Mouse (Mus musculus) heart, embryonic 15.5 days (tissue): ENCODE measurements around the gene Alx3. TPM values are rescaled to one million over a fixed set of nuclear protein-coding genes. Genes with fewer than 3 reads are reported as not detected.
A peak's percentile ranks its signal among the peaks of the same experiment; 100 is the strongest.

Experiments
- ATAC-seq: fragments of 200-750 bp; cut with Nextera tagmentation; replicated peaks from 2 replicates; pipeline ENCODE4 v1.8.0; 2017; ENCODE audit warnings: low read depth, moderate TSS enrichment; ENCODE audit not compliant: insufficient number of reproducible peaks, insufficient read depth, low FRiP score
- H3K27ac ChIP-seq: fragments of 300-500 bp; sonication (generic); 2 replicates; pipeline ENCODE4 v1.5.1; 2015; ENCODE audit warnings: mild to moderate bottlenecking, inconsistent platforms
- H3K27me3 ChIP-seq: fragments of 300-500 bp; sonication (generic); 2 replicates; pipeline ENCODE4 v1.6.1; 2015; ENCODE audit warnings: inconsistent platforms
- H3K36me3 ChIP-seq: fragments of 300-500 bp; sonication (generic); 2 replicates; pipeline ENCODE4 v1.6.1; 2015; ENCODE audit warnings: mild to moderate bottlenecking, inconsistent platforms
- H3K4me1 ChIP-seq: fragments of 300-500 bp; sonication (generic); replicated peaks from 2 replicates; pipeline ENCODE4 v1.6.1; 2015; ENCODE audit warnings: inconsistent platforms
- H3K4me2 ChIP-seq: fragments of 300-500 bp; sonication (generic); 2 replicates; pipeline ENCODE4 v1.6.1; 2015; ENCODE audit warnings: inconsistent platforms, mild to moderate bottlenecking, moderate library complexity
- H3K4me3 ChIP-seq: fragments of 300-500 bp; sonication (generic); 2 replicates; pipeline ENCODE4 v1.5.1; 2015; ENCODE audit warnings: mild to moderate bottlenecking, inconsistent platforms
- H3K9ac ChIP-seq: fragments of 300-500 bp; sonication (generic); 2 replicates; pipeline ENCODE4 v1.6.1; 2015; ENCODE audit warnings: mild to moderate bottlenecking, inconsistent platforms
- H3K9me3 ChIP-seq: fragments of 300-500 bp; sonication (generic); replicated peaks from 2 replicates; pipeline ENCODE4 v1.6.1; 2016; ENCODE audit warnings: inconsistent platforms
- WGBS: fragments of 180-500 bp; shearing (Covaris S2); methylation state at CpG from one replicate; pipeline ENCODE4 v1.1.7; 2015; ENCODE audit warnings: mixed read lengths; 5-methylcytosine and 5-hydroxymethylcytosine counted together
- polyA plus RNA-seq: library from polyadenylated mRNA; unstranded; fragments of >200 nt; fragmentation: Nextera tagmentation; extraction: Ambion mirVana; gene quantifications from 2 replicates; pipeline ENCODE4 v1.2.1, GENCODE M21; 2015

The Alx3 gene
- polyA plus RNA-seq, 1 experiment from 2014 or later: 0.29 TPM

DNA sequence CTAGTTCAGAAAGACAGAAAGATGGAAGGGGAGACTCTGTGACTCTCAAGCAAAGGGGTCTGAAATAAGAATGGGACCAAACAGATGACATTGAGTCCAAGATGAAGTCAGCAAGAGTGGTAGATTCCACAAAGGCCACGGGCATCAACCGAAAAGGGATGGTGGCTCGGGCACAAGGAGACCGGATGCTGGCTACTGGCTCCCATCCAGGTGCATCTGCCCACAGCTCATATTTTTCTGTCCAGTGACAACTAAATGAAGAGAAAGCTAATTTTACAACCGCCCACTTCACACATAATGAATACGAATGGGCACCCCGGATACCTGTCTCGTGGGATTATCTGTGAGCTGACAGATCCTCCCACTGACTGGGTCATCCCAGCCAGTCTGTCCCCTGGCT, 12.4 kb downstream of the Alx3 start:
- H3K4me1 ChIP-seq: peaks cover 10% of the 10 kb centered on the region; the same call in 1 of the 2 replicates
- peaks cover under 1% of the 10 kb centered on the region; the same call in 1 of the 2 replicates for H3K36me3 ChIP-seq
- no peaks in the 10 kb centered on the region for H3K9me3 ChIP-seq
- no peak overlapping the region for H3K4me3 ChIP-seq
- no peak overlapping the region for H3K9ac ChIP-seq
- no peak overlapping the region for H3K27ac ChIP-seq
- no peak overlapping the region for H3K4me2 ChIP-seq
- ATAC-seq: no peak
- H3K27me3 ChIP-seq: peaks cover 17% of the 10 kb centered on the region
- WGBS: 83% methylated on average over 8 of the region's 8 CpGs

DNA sequence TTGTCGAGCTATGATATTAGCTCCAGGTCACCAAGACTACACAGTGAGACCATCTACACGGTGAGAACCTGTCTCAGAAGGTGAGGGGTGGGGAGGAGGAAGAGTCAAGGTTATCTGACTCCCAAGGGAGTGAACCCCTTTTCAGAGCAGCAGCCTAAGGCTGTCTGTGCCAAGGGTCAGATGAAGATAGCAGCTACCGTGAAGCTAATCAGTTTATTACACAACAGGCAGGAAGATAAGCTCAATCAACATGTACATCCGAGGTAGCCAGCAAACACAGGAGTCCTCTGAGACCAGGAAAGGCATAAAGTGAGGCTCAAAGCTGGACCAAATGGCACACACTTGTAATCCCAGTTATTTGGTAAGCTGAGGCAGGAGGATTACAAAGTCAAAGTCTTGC, 14.0 kb downstream of the Alx3 start:
- no peak for ATAC-seq
- Histone ChIP-seq H3K9ac (no peak overlapping the region), H3K4me1 (peaks cover 10% of the 10 kb centered on the region; the same call in 1 of the 2 replicates), H3K9me3 (no peaks in the 10 kb centered on the region), H3K4me2 (no peak overlapping the region), H3K36me3 (peaks cover 16% of the 10 kb centered on the region), H3K27ac (no peak overlapping the region), H3K4me3 (no peak overlapping the region), H3K27me3 (peaks cover 5% of the 10 kb centered on the region; the same call in 1 of the 2 replicates)
- WGBS: 43% methylated on average over 4 of the region's 4 CpGs

- H3K4me3 ChIP-seq: no peak overlapping the region
- H3K4me1 ChIP-seq: peaks cover 10% of the 10 kb centered on the region; the same call in 1 of the 2 replicates
- no peak overlapping the region for H3K4me2 ChIP-seq
- H3K9me3 ChIP-seq: no peaks in the 10 kb centered on the region
- 62% methylated on average over 3 of the region's 3 CpGs for WGBS
- peaks cover 21% of the 10 kb centered on the region for H3K36me3 ChIP-seq
- H3K27ac ChIP-seq: no peak overlapping the region
- ATAC-seq: no peak
- H3K27me3 ChIP-seq: peaks cover 3% of the 10 kb centered on the region; the same call in 1 of the 2 replicates
- no peak overlapping the region for H3K9ac ChIP-seq
Measured at GRCm38 (mm10) chr3:107609376-107609775, 14.5 kb downstream of the Alx3 start.

DNA sequence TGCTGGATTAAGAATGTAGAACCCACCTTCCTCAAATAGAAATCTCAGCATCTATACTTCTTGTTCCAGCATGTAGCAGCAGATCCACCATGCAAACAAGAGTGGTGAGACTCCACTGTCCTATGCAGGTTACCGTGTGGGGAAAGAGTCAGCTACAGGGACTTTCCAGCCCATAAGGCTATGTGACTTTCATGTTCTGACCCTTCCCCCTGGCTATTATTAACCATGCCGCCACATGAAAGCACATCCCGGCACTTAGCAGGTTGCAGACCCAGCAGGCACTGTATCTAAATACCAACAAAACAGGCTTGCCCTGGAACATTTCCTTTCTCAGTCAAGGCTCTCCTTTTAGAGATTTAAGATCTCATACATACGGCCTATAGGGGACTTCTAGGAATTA, 16.6 kb downstream of the Alx3 start:
- 0 out of 2 replicates have a peak, but pooled peaks have one; percentile 32 for ATAC-seq
- Histone ChIP-seq H3K4me2 (no peak overlapping the region), H3K36me3 (peaks cover 41% of the 10 kb centered on the region), H3K9me3 (no peaks in the 10 kb centered on the region), H3K4me3 (no peak overlapping the region), H3K27me3 (no peaks in the 10 kb centered on the region), H3K27ac (peak overlapping the region; percentile 6; the same call in 1 of the 2 replicates), H3K4me1 (peaks cover 6% of the 10 kb centered on the region; the same call in 1 of the 2 replicates), H3K9ac (no peak overlapping the region)
- WGBS: 41% methylated on average over 4 of the region's 4 CpGs

- Histone ChIP-seq H3K27me3 (no peaks in the 10 kb centered on the region), H3K27ac (no peak overlapping the region), H3K9me3 (no peaks in the 10 kb centered on the region), H3K4me1 (peaks cover 10% of the 10 kb centered on the region; the same call in 1 of the 2 replicates), H3K36me3 (peaks cover 58% of the 10 kb centered on the region), H3K4me2 (no peak overlapping the region), H3K9ac (no peak overlapping the region), H3K4me3 (no peak overlapping the region)
- WGBS: 88% methylated on average over 11 of the region's 11 CpGs
- no peak for ATAC-seq
Measured at GRCm38 (mm10) chr3:107612902-107613525, 18.2 kb downstream of the Alx3 start.

- Histone ChIP-seq H3K9me3 (no peaks in the 10 kb centered on the region), H3K4me2 (no peak overlapping the region), H3K27ac (no peak overlapping the region), H3K27me3 (no peaks in the 10 kb centered on the region), H3K4me3 (no peak overlapping the region), H3K9ac (no peak overlapping the region), H3K4me1 (peaks cover 5% of the 10 kb centered on the region; the same call in 1 of the 2 replicates), H3K36me3 (peaks cover 93% of the 10 kb centered on the region)
- 95% methylated on average over 3 of the region's 3 CpGs for WGBS
- no peak for ATAC-seq
Measured at GRCm38 (mm10) chr3:107617800-107618199, 23.0 kb downstream of the Alx3 start.

- peaks cover 94% of the 10 kb centered on the region for H3K36me3 ChIP-seq
- WGBS: 86% methylated on average over 6 of the region's 6 CpGs
- no peak for ATAC-seq
- H3K4me3 ChIP-seq: no peak overlapping the region
- H3K9ac ChIP-seq: no peak overlapping the region
- H3K9me3 ChIP-seq: no peaks in the 10 kb centered on the region
- H3K27me3 ChIP-seq: no peaks in the 10 kb centered on the region
- H3K4me1 ChIP-seq: peaks cover 5% of the 10 kb centered on the region; the same call in 1 of the 2 replicates
- no peak overlapping the region for H3K4me2 ChIP-seq
- no peak overlapping the region for H3K27ac ChIP-seq
Measured at GRCm38 (mm10) chr3:107619911-107620310, 25.1 kb downstream of the Alx3 start.

- WGBS: 83% methylated on average over 21 of the region's 21 CpGs
- Histone ChIP-seq H3K9me3 (no peaks in the 10 kb centered on the region), H3K27me3 (no peaks in the 10 kb centered on the region), H3K4me1 (peaks cover 4% of the 10 kb centered on the region; the same call in 1 of the 2 replicates), H3K4me2 (no peak overlapping the region), H3K36me3 (peaks cover 94% of the 10 kb centered on the region), H3K27ac (no peak overlapping the region), H3K4me3 (no peak overlapping the region), H3K9ac (no peak overlapping the region)
- ATAC-seq: no peak
Measured at GRCm38 (mm10) chr3:107621286-107622075, 26.6 kb downstream of the Alx3 start.

- no peak for ATAC-seq
- 93% methylated on average over 7 of the region's 7 CpGs for WGBS
Measured at GRCm38 (mm10) chr3:107622537-107622936, 27.7 kb downstream of the Alx3 start.

DNA sequence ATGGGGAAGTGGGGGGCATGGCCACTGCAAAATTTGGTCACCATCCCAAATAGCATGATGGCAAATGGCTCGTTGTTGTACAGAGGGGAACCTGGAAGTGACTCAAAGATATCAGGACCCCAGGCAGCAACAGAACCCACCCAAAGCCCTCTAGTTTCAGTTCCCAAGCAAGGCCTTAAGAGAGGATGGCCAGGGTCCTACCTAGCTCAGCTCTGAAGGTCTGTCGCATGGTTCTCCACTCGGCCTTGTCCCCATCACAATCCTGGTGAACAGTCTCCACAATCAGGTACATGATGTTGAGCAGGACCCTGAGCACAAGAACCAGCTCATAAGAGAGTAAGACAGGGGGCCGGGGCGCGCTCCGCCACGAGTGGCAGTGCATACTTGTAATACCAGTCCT, 29.6 kb downstream of the Alx3 start:
- Histone ChIP-seq H3K27me3 (no peaks in the 10 kb centered on the region), H3K36me3 (peaks cover 81% of the 10 kb centered on the region), H3K9me3 (no peaks in the 10 kb centered on the region), H3K4me3 (no peak overlapping the region), H3K9ac (no peak overlapping the region), H3K4me1 (0 out of 2 replicates have a peak, but pooled peaks cover 1% of the 10 kb centered on the region), H3K27ac (no peak overlapping the region), H3K4me2 (no peak overlapping the region)
- WGBS: 98% methylated on average over 8 of the region's 8 CpGs
- ATAC-seq: no peak

More at GRCm38 (mm10) chr3:107622537-107622936, 27.7 kb downstream of the Alx3 start:
- Histone ChIP-seq H3K27ac (no peak overlapping the region), H3K4me2 (no peak overlapping the region), H3K36me3 (peaks cover 93% of the 10 kb centered on the region), H3K4me1 (no peaks in the 10 kb centered on the region), H3K9me3 (no peaks in the 10 kb centered on the region), H3K27me3 (no peaks in the 10 kb centered on the region), H3K4me3 (no peak overlapping the region), H3K9ac (no peak overlapping the region)

- Histone ChIP-seq H3K27me3 (no peaks in the 10 kb centered on the region), H3K27ac (no peak overlapping the region), H3K36me3 (peaks cover 72% of the 10 kb centered on the region), H3K9ac (no peak overlapping the region), H3K9me3 (no peaks in the 10 kb centered on the region), H3K4me3 (no peak overlapping the region), H3K4me1 (peaks cover 11% of the 10 kb centered on the region), H3K4me2 (no peak overlapping the region)
- WGBS: 88% methylated on average over 8 of the region's 8 CpGs
- no peak for ATAC-seq
Measured at GRCm38 (mm10) chr3:107625536-107625935, 30.7 kb downstream of the Alx3 start.
